Mouse (Mus musculus) testis, adult 2 months (tissue): ENCODE measurements around the gene Tlr4. TPM values are rescaled to one million over a fixed set of nuclear protein-coding genes. Genes with fewer than 3 reads are reported as not detected.

Experiments used
- H3K27ac ChIP-seq: fragments of 200-500 bp; 2 replicates; pipeline ENCODE4 v1.5.1; 2012; ENCODE audit warnings: low read depth, low read length; ENCODE audit not compliant: control insufficient read depth, insufficient read depth
- H3K27me3 ChIP-seq: fragments of 200-500 bp; 2 replicates; pipeline ENCODE4 v1.6.1; 2012; ENCODE audit warnings: mild to moderate bottlenecking, low read length, moderate library complexity; ENCODE audit not compliant: control insufficient read depth, insufficient read depth
- H3K36me3 ChIP-seq: fragments of 200-500 bp; 2 replicates; pipeline ENCODE4 v1.6.1; 2012; ENCODE audit warnings: mild to moderate bottlenecking, low read length; ENCODE audit not compliant: control insufficient read depth, insufficient read depth
- H3K4me1 ChIP-seq: fragments of 200-500 bp; 2 replicates; pipeline ENCODE4 v1.6.1; 2012; ENCODE audit warnings: low read length; ENCODE audit not compliant: control insufficient read depth, insufficient read depth
- H3K4me3 ChIP-seq: fragments of 200-500 bp; 2 replicates; pipeline ENCODE4 v1.5.1; 2012; ENCODE audit warnings: low read depth, mild to moderate bottlenecking, low read length, moderate library complexity, mixed read lengths; ENCODE audit not compliant: control insufficient read depth
- CTCF ChIP-seq: fragments of 200-500 bp; IDR thresholded peaks from 2 replicates; pipeline ENCODE4 v1.5.1; 2012; ENCODE audit warnings: low read depth, mild to moderate bottlenecking, inconsistent platforms, low read length, moderate library complexity; ENCODE audit not compliant: control insufficient read depth, insufficient read depth, insufficient replicate concordance
- POLR2A ChIP-seq: fragments of 200-500 bp; IDR thresholded peaks from 2 replicates; pipeline ENCODE4 v1.6.1; 2012; ENCODE audit warnings: low read depth, mild to moderate bottlenecking, inconsistent platforms, low read length, moderate library complexity; ENCODE audit not compliant: control insufficient read depth
- polyA plus RNA-seq: library from polyadenylated mRNA; depleted of rRNA; stranded (reverse); fragments of >200 nt; gene quantifications from 2 replicates; pipeline ENCODE4 v1.2.3, GENCODE M21; 2012

Gene Tlr4
- polyA plus RNA-seq, 1 experiment = 0.11 TPM

GRCm38 (mm10) chr4:66900126-66900525 lies 72.7 kb downstream of the Tlr4 start:
- Histone ChIP-seq H3K27ac (no peak overlapping the region), H3K4me3 (no peak overlapping the region), H3K27me3 (no peaks in the 10 kb centered on the region), H3K36me3 (no peaks in the 10 kb centered on the region), H3K4me1 (no peaks in the 10 kb centered on the region)
- TF ChIP-seq CTCF (no peak), POLR2A (no peak)

DNA sequence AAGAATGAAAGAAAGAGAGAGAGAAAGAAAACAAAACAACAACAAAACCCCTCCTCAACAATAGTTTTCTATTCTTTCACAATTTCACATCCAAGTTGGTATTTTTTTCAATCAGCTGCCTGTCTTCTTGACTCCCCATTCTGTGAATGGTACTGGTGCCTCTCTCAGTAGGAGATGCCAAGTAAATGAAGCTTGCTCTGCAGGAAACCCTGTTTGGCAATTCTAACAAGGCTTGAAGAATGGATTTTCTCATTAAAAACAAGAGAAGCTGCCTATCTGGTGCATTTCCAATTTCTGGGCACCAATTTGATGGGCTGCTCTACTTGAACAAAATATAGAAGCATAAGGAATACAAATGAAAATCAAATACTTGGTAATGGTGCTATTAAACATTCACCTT lies 74.1 kb downstream of the Tlr4 start:
- TF ChIP-seq POLR2A (no peak), CTCF (no peak)

GRCm38 (mm10) chr4:66908376-66908775 lies 81.0 kb downstream of the Tlr4 start:
- no peak overlapping the region for H3K27ac ChIP-seq
- H3K4me1 ChIP-seq = no peaks in the 10 kb centered on the region
- TF ChIP-seq POLR2A = no peak
- no peak for TF ChIP-seq CTCF
- no peak overlapping the region for H3K4me3 ChIP-seq
- no peaks in the 10 kb centered on the region for H3K27me3 ChIP-seq
- H3K36me3 ChIP-seq = no peaks in the 10 kb centered on the region

More for the DNA sequence above, 74.1 kb downstream of the Tlr4 start:
- Histone ChIP-seq H3K27ac (no peak overlapping the region), H3K4me3 (no peak overlapping the region), H3K4me1 (no peaks in the 10 kb centered on the region), H3K27me3 (no peaks in the 10 kb centered on the region), H3K36me3 (no peaks in the 10 kb centered on the region)

DNA sequence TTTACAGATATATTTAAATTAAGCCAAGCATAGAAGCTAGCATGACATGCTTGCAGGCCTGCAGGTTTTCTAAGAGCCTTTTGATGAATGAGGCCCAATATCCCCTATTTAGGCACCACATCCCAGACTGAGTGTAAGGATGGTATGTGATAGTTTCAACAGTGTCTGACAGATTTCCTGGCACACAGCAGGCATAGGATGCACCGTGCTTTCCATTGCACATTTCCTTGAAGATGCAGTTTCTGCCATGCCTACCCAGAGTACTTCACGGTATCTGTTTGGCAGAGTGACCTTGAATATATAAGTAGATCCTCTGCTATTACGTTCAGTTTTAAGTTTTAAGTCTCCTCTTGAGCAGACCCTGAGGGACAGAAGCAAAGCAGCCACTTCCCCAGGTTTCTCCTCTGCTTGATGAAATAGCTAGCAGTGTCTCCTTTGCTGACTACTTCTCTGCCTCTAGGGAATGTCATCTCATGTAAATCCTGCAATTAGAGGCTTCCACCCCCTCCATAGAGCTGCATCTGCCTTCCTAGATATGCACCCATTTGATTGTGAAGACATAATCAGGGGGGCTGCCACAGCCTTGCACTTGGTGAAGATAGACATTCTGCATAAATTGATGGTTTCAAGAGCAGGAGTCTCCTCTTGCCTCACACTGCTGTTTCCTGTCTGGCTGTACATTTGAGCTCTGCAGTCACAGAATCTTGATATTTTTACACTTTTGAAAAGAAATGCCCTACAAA lies 92.4 kb downstream of the Tlr4 start:
- Histone ChIP-seq H3K27me3 (no peaks in the 10 kb centered on the region), H3K27ac (no peak overlapping the region), H3K4me3 (no peak overlapping the region), H3K36me3 (no peaks in the 10 kb centered on the region), H3K4me1 (no peaks in the 10 kb centered on the region)
- TF ChIP-seq CTCF (no peak), POLR2A (no peak)

DNA sequence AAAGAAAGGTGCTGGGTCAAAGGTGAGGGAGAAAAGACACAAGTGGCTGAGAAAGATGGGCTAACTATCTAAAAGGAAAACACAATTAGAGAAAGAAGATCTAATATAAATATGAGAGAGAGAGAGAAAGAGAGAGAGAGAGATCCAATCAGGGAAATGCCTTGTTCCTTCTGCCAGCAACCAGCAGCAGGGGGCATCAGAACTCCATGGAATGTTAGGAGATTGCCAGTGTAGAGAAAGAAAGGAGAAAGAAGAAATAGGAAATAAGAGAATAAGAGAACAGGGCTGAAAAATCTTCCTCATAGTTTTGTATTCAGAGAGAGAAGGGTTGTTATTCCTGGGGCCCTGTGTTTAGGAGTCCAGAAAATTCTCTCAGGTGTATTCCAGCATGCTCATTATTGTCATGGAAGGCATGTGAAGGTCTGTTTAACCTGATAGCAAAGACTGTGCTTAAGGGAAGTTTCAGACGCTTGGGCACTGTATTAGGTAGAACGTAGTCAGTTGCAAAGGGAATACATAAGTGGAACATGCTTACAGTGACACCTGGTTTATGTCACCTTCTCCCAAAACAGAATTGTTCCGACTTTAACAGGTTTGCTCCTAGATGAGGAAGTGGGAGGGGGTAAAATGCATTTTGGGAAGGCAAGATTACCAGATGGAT lies 96.4 kb downstream of the Tlr4 start:
- Histone ChIP-seq H3K4me1 (no peaks in the 10 kb centered on the region), H3K4me3 (no peak overlapping the region), H3K36me3 (no peaks in the 10 kb centered on the region), H3K27ac (no peak overlapping the region), H3K27me3 (no peaks in the 10 kb centered on the region)
- TF ChIP-seq CTCF (no peak), POLR2A (no peak)

GRCm38 (mm10) chr4:66926066-66926465 lies 98.7 kb downstream of the Tlr4 start:
- Histone ChIP-seq H3K36me3 (no peaks in the 10 kb centered on the region), H3K4me1 (no peaks in the 10 kb centered on the region), H3K4me3 (no peak overlapping the region), H3K27ac (no peak overlapping the region), H3K27me3 (no peaks in the 10 kb centered on the region)
- TF ChIP-seq POLR2A = no peak
- no peak for TF ChIP-seq CTCF

- Histone ChIP-seq H3K4me3 (no peak overlapping the region), H3K4me1 (no peaks in the 10 kb centered on the region), H3K27me3 (no peaks in the 10 kb centered on the region), H3K27ac (no peak overlapping the region), H3K36me3 (no peaks in the 10 kb centered on the region)
- TF ChIP-seq POLR2A = no peak
- TF ChIP-seq CTCF = no peak
Measured at GRCm38 (mm10) chr4:66927537-66928088, 100.2 kb downstream of the Tlr4 start.
